Mouse (Mus musculus): ENCODE data around the gene Ttll7.

- TF ChIP-seq CTCF (IDR thresholded peaks at IDR 0.05; ENCODE audit: extremely low read depth, insufficient read depth, low read length) (no peak), POLR2A (IDR thresholded peaks at IDR 0.05; ENCODE audit: extremely low read depth, insufficient read depth, low read length) (no peak)
Observed at GRCm38 (mm10) chr3:146929011-146929410, 76.8 kb downstream of the Ttll7 start.
